In genomic region chr7:117695612-117696011, GRCm38 (mm10) we compare ENCODE assay signal across 8 mouse cellular contexts.
A peak's percentile ranks its signal among the peaks of the same experiment; 100 is the strongest.
DNase-seq lines count a peak whose midpoint lies in the region; ATAC-seq and TF ChIP-seq lines count a peak whose summit lies in the region.

No protein-coding gene starts in this region.

- no peak overlapping the region for H3K4me2 ChIP-seq in liver, embryonic 14.5 days (ENCODE audit: low read depth)

- H3K4me3 ChIP-seq in gastrocnemius, adult 2 months: no peak overlapping the region
- H3K4me3 ChIP-seq in liver, embryonic 14.5 days (ENCODE audit: insufficient read depth in 1 of 2, low read depth in 2 of 2, low read length in 2 of 2): no peak overlapping the region

- no peak overlapping the region for H3K9ac ChIP-seq in liver, embryonic 14.5 days (replicated peaks)

- ATAC-seq in liver, embryonic 14.5 days (ENCODE audit: insufficient read depth): no peak

- intact Hi-C loops in gastrocnemius, adult 2 months (cut with DNase I): no loop called here

- no peaks in the 10 kb centered on the region for H3K36me3 ChIP-seq in liver, embryonic 14.5 days (replicated peaks; ENCODE audit: control insufficient read depth, insufficient read depth, low read depth)

- TF ChIP-seq EP300 in liver, embryonic 14.5 days (IDR thresholded peaks at IDR 0.05; ENCODE audit: low read depth): no peak

- no peaks in the 10 kb centered on the region for H3K9me3 ChIP-seq in liver, embryonic 14.5 days (ENCODE audit: control insufficient read depth, low read length)

- TF ChIP-seq CTCF in gastrocnemius, adult 2 months (IDR thresholded peaks at IDR 0.05): peak; percentile 38; the same call in 1 of the 2 replicates
- peak; percentile 64 for TF ChIP-seq CTCF in liver, embryonic 14.5 days (IDR thresholded peaks at IDR 0.05; ENCODE audit: low read depth)

- no peak overlapping the region for H3K27ac ChIP-seq in gastrocnemius, adult 2 months
- H3K27ac ChIP-seq in liver, embryonic 14.5 days: no peak overlapping the region

- peak; percentile 18 for DNase-seq in gastrocnemius, adult 2 months
- no peak for DNase-seq in gastrocnemius, adult 18-20 months (ENCODE audit: low spot score)
- DNase-seq in spleen, postnatal 4 days (ENCODE audit: low spot score in 2 of 2): peak; percentile 27 to 61
- no peak for DNase-seq in spleen, adult 12 weeks (ENCODE audit: low spot score)
- no peak for DNase-seq in liver, embryonic 14.5 days (ENCODE audit: low read depth in 3 of 3, low spot score in 3 of 3)
- no peak for DNase-seq in right cerebral cortex, postnatal 14 days
- DNase-seq in frontal cortex, postnatal 25 days (ENCODE audit: low spot score in 2 of 2): no peak
- DNase-seq in testis, postnatal 14 days (ENCODE audit: low spot score): no peak

- H3K27me3 ChIP-seq in liver, embryonic 14.5 days (ENCODE audit: control insufficient read depth, insufficient read depth, low read length): no peaks in the 10 kb centered on the region

- WGBS in liver, embryonic 14.5 days (ENCODE audit: insufficient replicate concordance): 78% methylated on average over 4 of the region's 4 CpGs

- H3K4me1 ChIP-seq in liver, embryonic 14.5 days (replicated peaks; ENCODE audit: control insufficient read depth in 2 of 2, insufficient read depth in 2 of 2, low read length in 1 of 2): no peaks in the 10 kb centered on the region

Comparison
In these comparisons a context has a peak if more than half of its experiments do, and no peak if none do; other contexts are left out.
1. DNase-seq: peak in gastrocnemius, adult 2 months (single experiment) and spleen, postnatal 4 days (2 of 2); none in gastrocnemius, adult 18-20 months (single experiment), spleen, adult 12 weeks (single experiment), liver, embryonic 14.5 days (0 of 3), right cerebral cortex, postnatal 14 days (single experiment), frontal cortex, postnatal 25 days (0 of 2) and testis, postnatal 14 days (single experiment).